Mouse (Mus musculus): Measurements from ENCODE around the gene Ube2e1.
"Not testable (repeated sequence)": the region's sequence is repeated elsewhere in the genome, so short reads cannot be mapped to it uniquely, and the experiment has no call there.

GRCm38 (mm10) chr14:18269947-18270528, 61.6 kb downstream of the Ube2e1 start:
- TF ChIP-seq POLR2A (IDR thresholded peaks at IDR 0.05; ENCODE audit: borderline replicate concordance, insufficient read depth, low read length); CTCF (IDR thresholded peaks at IDR 0.05; ENCODE audit: borderline replicate concordance, insufficient read depth, low read depth, low read length): not testable (repeated sequence)

Measured in cerebellum, adult 2 months (tissue).